Mouse (Mus musculus) myocyte (in vitro differentiated cells): ENCODE results near the gene Tbl2. TPM values are rescaled to one million over a fixed set of nuclear protein-coding genes. Genes with fewer than 3 reads are reported as not detected.

Source experiments
- H3K27me3 ChIP-seq: one replicate; pipeline ENCODE4 v1.6.1; 2011; ENCODE audit not compliant: control insufficient read depth, insufficient read depth, insufficient read length
- H3K36me3 ChIP-seq: one replicate; pipeline ENCODE4 v1.6.1; 2011; ENCODE audit not compliant: control insufficient read depth, insufficient read depth
- H3K4me2 ChIP-seq: one replicate; pipeline ENCODE4 v1.6.1; 2011; ENCODE audit warnings: low read depth, control low read depth
- H3K4me3 ChIP-seq: one replicate; pipeline ENCODE4 v1.5.1; 2011; ENCODE audit warnings: mild to moderate bottlenecking, control low read depth, moderate library complexity
- H3K79me2 ChIP-seq: one replicate; pipeline ENCODE4 v1.6.1; 2011; ENCODE audit not compliant: control insufficient read depth, insufficient read depth
- H3ac ChIP-seq: one replicate; pipeline ENCODE4 v1.6.1; 2011; ENCODE audit not compliant: control insufficient read depth, insufficient read length
- CEBPB ChIP-seq: IDR thresholded peaks from 2 replicates; pipeline ENCODE4 v1.6.1; 2011; ENCODE audit warnings: mild to moderate bottlenecking, moderate library complexity; ENCODE audit not compliant: poor library complexity, insufficient read depth, severe bottlenecking
- E2F4 ChIP-seq: IDR thresholded peaks from one replicate; pipeline ENCODE4 v1.6.1; 2011; ENCODE audit warnings: mild to moderate bottlenecking, control low read depth, moderate library complexity; ENCODE audit not compliant: insufficient read depth
- MAX ChIP-seq: IDR thresholded peaks from one replicate; pipeline ENCODE4 v1.6.1; 2011; ENCODE audit warnings: low read depth, mild to moderate bottlenecking, control low read depth
- MYOD1 ChIP-seq, 3 experiments: IDR thresholded peaks; one replicate each; pipeline ENCODE4 v1.6.1; 2011; ENCODE audit warnings: control low read depth in 2 of 3, low read depth in 2 of 3, mild to moderate bottlenecking in 2 of 3, moderate library complexity in 1 of 3; ENCODE audit not compliant: insufficient read length in 2 of 3, control insufficient read depth in 1 of 3
- MYOG ChIP-seq, 3 experiments: IDR thresholded peaks; one replicate each; pipeline ENCODE4 v1.6.1; 2011; ENCODE audit warnings: control low read depth in 2 of 3, low read depth in 2 of 3, mild to moderate bottlenecking in 2 of 3; ENCODE audit not compliant: insufficient read length in 2 of 3, control insufficient read depth in 1 of 3, insufficient read depth in 1 of 3
- POLR2A ChIP-seq: IDR thresholded peaks from one replicate; pipeline ENCODE4 v1.6.1; 2011; ENCODE audit warnings: low read depth, mild to moderate bottlenecking, control low read depth, moderate library complexity; ENCODE audit not compliant: insufficient read length
- POLR2AphosphoS2 ChIP-seq: IDR thresholded peaks from one replicate; pipeline ENCODE4 v1.6.1; 2011; ENCODE audit warnings: low read depth, control low read depth; ENCODE audit not compliant: insufficient read length
- REST ChIP-seq: IDR thresholded peaks from one replicate; pipeline ENCODE4 v1.6.1; 2011; ENCODE audit warnings: mild to moderate bottlenecking, control low read depth, moderate library complexity; ENCODE audit not compliant: insufficient read depth, insufficient read length
- SRF ChIP-seq: IDR thresholded peaks from one replicate; pipeline ENCODE4 v1.6.1; 2011; ENCODE audit warnings: low read depth; ENCODE audit not compliant: control insufficient read depth, insufficient read length
- TCF12 ChIP-seq: IDR thresholded peaks from one replicate; pipeline ENCODE4 v1.6.1; 2011; ENCODE audit warnings: mild to moderate bottlenecking, control low read depth; ENCODE audit not compliant: poor library complexity, insufficient read depth, severe bottlenecking
- TCF3 ChIP-seq: IDR thresholded peaks from one replicate; pipeline ENCODE4 v1.6.1; 2011; ENCODE audit warnings: low read depth, control low read depth; ENCODE audit not compliant: insufficient read length
- USF1 ChIP-seq: IDR thresholded peaks from one replicate; pipeline ENCODE4 v1.6.1; 2011; ENCODE audit warnings: low read depth, mild to moderate bottlenecking, control low read depth, moderate library complexity
- polyA plus RNA-seq: library from polyadenylated mRNA; unstranded; fragments of >200 nt; fragmentation: generic; extraction: Trizol; gene quantifications from one replicate; pipeline ENCODE4 v1.2.1, GENCODE M21; 2012; ENCODE audit warnings: missing spikeins

Gene Tbl2
- polyA plus RNA-seq, 1 experiment = 17.1 TPM

- H3K27me3 ChIP-seq = peaks cover 33% of the 10 kb centered on the region
- no peak overlapping the region for H3K4me2 ChIP-seq
- TF ChIP-seq CEBPB = no peak
- TF ChIP-seq USF1 = no peak
- TF ChIP-seq POLR2A = no peak
- no peak for TF ChIP-seq TCF12
- TF ChIP-seq MYOD1 (IDR thresholded peaks at IDR 0.05; ENCODE audit: control insufficient read depth in 1 of 3, insufficient read length in 2 of 3, low read depth in 2 of 3) = no peak
- no peak for TF ChIP-seq MAX
- TF ChIP-seq E2F4 = no peak
- TF ChIP-seq REST = no peak
- no peak for TF ChIP-seq POLR2AphosphoS2
- TF ChIP-seq SRF = no peak
- no peak for TF ChIP-seq MYOG (IDR thresholded peaks at IDR 0.05; ENCODE audit: control insufficient read depth in 1 of 3, insufficient read depth in 1 of 3, insufficient read length in 2 of 3, low read depth in 2 of 3)
- no peak for TF ChIP-seq TCF3
- no peak overlapping the region for H3ac ChIP-seq
- no peaks in the 10 kb centered on the region for H3K36me3 ChIP-seq
- H3K4me3 ChIP-seq = no peak overlapping the region
- no peaks in the 10 kb centered on the region for H3K79me2 ChIP-seq
Observed at GRCm38 (mm10) chr5:135133736-135134405, 15.6 kb upstream of the Tbl2 start.

DNA sequence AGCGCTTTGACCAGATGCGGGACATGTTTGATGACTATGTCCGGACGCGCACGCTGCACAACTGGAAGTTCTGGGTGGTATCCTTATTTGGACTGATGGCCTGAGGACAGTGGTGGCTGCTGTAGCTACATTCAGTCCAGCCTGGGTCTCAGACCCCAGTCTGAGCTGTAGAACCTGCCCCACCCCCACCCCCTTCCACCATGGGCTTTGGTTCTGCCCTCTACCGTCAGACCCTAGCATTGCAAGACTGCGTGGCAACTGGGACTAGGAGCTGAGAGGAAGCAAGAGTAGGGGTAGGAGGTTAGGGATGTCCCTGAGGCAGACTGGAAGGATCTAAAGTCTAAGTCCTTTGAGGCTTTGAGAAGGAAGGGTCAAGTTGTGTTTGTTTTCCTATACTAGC, 14.9 kb upstream of the Tbl2 start:
- H3K79me2 ChIP-seq = no peaks in the 10 kb centered on the region
- no peak overlapping the region for H3K4me2 ChIP-seq
- no peaks in the 10 kb centered on the region for H3K36me3 ChIP-seq
- peaks cover 28% of the 10 kb centered on the region for H3K27me3 ChIP-seq
- no peak overlapping the region for H3ac ChIP-seq
- TF ChIP-seq POLR2AphosphoS2 (no peak), USF1 (no peak), E2F4 (no peak)
- no peak overlapping the region for H3K4me3 ChIP-seq

- H3K79me2 ChIP-seq = no peaks in the 10 kb centered on the region
- H3K4me3 ChIP-seq = no peak overlapping the region
- TF ChIP-seq E2F4 (no peak), MAX (no peak), CEBPB (no peak), POLR2A (no peak), MYOG (IDR thresholded peaks at IDR 0.05; ENCODE audit: control insufficient read depth in 1 of 3, insufficient read depth in 1 of 3, insufficient read length in 2 of 3, low read depth in 2 of 3) (no peak), TCF12 (no peak)
- no peak overlapping the region for H3K4me2 ChIP-seq
- H3ac ChIP-seq = no peak overlapping the region
- peaks cover 36% of the 10 kb centered on the region for H3K27me3 ChIP-seq
- H3K36me3 ChIP-seq = no peaks in the 10 kb centered on the region
Observed at GRCm38 (mm10) chr5:135139881-135140280, 9.6 kb upstream of the Tbl2 start.

DNA sequence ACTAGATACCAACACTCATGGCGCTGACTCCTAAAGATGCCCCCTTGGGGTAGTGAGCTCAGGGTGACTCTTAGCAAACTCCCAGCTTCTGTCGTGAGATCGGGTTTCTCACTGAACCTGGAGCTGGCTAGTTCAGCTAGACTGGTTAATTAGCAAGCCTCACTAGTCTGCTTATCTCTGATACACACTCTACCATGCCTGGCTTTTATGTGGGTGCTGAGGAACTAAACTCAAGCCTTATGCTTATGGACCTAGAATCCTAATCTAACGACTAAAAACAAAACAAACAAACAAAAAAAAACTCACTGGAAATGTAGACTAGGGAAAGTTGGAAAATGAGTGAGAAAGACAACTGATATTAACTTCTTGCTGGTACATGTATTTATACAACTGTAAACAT, 5.0 kb upstream of the Tbl2 start:
- H3K79me2 ChIP-seq = no peaks in the 10 kb centered on the region
- H3ac ChIP-seq = no peak overlapping the region
- no peak overlapping the region for H3K4me3 ChIP-seq
- no peak overlapping the region for H3K4me2 ChIP-seq
- TF ChIP-seq POLR2AphosphoS2 (no peak), REST (no peak), SRF (no peak)
- H3K27me3 ChIP-seq = peaks cover 36% of the 10 kb centered on the region
- H3K36me3 ChIP-seq = no peaks in the 10 kb centered on the region

DNA sequence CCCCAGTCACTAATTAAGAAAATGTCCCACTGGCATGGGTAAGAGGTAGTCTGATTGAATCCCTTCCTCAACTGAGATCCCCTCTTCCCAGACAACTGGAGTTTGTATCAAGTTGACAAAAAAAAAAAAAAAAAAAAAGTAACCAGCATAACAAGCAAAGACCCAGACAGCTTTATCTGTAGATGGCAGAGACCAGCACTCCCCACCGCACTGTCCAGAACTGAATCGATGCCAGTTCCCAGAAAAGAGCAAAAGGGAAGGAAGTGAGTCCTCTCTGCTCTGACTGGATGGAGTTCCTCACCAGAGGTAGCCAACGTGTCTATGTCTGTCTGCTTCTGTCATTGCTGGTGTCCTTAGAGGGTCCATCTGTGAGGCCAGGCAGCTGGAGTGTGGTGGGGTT, 3.9 kb upstream of the Tbl2 start:
- Histone ChIP-seq H3K4me2 (no peak overlapping the region), H3ac (no peak overlapping the region), H3K79me2 (peaks cover 7% of the 10 kb centered on the region), H3K36me3 (no peaks in the 10 kb centered on the region), H3K4me3 (no peak overlapping the region), H3K27me3 (peaks cover 34% of the 10 kb centered on the region)
- TF ChIP-seq POLR2A (no peak), CEBPB (no peak), E2F4 (no peak), TCF3 (no peak)

DNA sequence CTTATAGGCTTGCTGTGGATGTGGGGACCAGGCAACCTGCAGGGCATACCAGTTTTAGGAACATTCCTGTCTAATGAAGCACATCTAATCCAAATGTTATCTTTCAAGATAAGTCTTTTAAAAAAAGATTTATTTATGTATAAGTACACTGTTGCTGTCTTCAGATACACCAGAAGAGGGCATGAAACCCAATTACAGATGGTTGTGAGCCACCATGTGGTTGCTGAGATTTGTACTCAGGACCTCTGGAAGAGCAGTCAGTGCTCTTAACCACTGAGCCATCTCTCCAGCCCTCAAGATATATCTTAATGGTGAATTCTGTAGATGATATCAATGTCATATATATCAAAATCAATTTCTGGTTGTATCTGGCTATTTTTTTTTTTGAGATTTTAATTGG, 3.5 kb upstream of the Tbl2 start:
- TF ChIP-seq REST (no peak), POLR2AphosphoS2 (no peak), SRF (no peak), USF1 (no peak), TCF12 (no peak), POLR2A (no peak), MYOG (IDR thresholded peaks at IDR 0.05; ENCODE audit: control insufficient read depth in 1 of 3, insufficient read depth in 1 of 3, insufficient read length in 2 of 3, low read depth in 2 of 3) (no peak), MYOD1 (IDR thresholded peaks at IDR 0.05; ENCODE audit: control insufficient read depth in 1 of 3, insufficient read length in 2 of 3, low read depth in 2 of 3) (no peak), TCF3 (no peak), MAX (no peak), CEBPB (no peak), E2F4 (no peak)
- Histone ChIP-seq H3K36me3 (no peaks in the 10 kb centered on the region), H3K27me3 (peaks cover 31% of the 10 kb centered on the region), H3K4me2 (no peak overlapping the region), H3ac (no peak overlapping the region), H3K4me3 (no peak overlapping the region), H3K79me2 (peaks cover 11% of the 10 kb centered on the region)
